Mouse (Mus musculus) embryonic stem cell, embryonic (primary cell): ENCODE data around the gene Gm15128.
"Not testable (repeated sequence)": the region's sequence is repeated elsewhere in the genome, so short reads cannot be mapped to it uniquely, and the experiment has no call there.

ENCODE experiments used
- CTCF ChIA-PET, 4 experiments: fragments of 300-600 bp in 2 of 4; fragments of 350-600 bp in 2 of 4; sonication (Branson Sonifier 250); formaldehyde crosslinking; loops; one replicate each; lab custom pipeline; 2022; ENCODE audit warnings: inconsistent platforms in 2 of 4; lab: Charles Lee
- POLR2A ChIA-PET, 4 experiments: fragments of 300-600 bp in 2 of 4; fragments of 350-600 bp in 2 of 4; sonication (Branson Sonifier 250); formaldehyde crosslinking; loops; one replicate each; lab custom pipeline; 2022; ENCODE audit warnings: antibody characterized with exemption in 4 of 4, inconsistent platforms in 1 of 4; lab: Charles Lee

Gm15128 gene

DNA sequence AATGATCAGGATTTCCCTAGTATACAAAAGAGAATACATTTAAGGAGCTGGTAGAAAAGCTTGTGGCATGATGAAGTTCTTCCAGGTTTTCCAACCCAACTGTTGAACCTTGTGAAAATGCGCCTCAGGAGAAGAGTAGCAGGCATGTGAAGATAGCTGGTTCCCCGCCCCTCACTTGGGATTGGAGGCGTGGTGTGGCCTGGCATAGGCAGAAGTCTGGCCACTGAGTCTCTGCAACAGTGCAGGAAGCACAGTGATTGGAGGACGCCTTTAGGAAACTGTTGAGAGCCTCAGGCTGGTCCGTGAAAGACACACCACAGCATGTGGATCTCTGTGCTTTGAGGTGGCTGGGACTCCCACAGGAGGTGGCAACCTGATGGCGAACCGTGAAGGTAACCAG is at the start of gene Gm15128:
TSS of gene Gm15128 (plus strand) at position 301 of the 400 bp plus-strand sequence.
- POLR2A ChIA-PET, CTCF ChIA-PET: not testable (repeated sequence)
